Mouse (Mus musculus) thymus, postnatal 10 days (tissue): Measurements from ENCODE around the gene Uqcrq.

ENCODE experiments used
- DNase-seq, 2 experiments: peaks; one replicate each; pipeline ENCODE4 v3.0.0; 2021; ENCODE audit warnings: low spot score in 2 of 2

The Uqcrq gene

DNA sequence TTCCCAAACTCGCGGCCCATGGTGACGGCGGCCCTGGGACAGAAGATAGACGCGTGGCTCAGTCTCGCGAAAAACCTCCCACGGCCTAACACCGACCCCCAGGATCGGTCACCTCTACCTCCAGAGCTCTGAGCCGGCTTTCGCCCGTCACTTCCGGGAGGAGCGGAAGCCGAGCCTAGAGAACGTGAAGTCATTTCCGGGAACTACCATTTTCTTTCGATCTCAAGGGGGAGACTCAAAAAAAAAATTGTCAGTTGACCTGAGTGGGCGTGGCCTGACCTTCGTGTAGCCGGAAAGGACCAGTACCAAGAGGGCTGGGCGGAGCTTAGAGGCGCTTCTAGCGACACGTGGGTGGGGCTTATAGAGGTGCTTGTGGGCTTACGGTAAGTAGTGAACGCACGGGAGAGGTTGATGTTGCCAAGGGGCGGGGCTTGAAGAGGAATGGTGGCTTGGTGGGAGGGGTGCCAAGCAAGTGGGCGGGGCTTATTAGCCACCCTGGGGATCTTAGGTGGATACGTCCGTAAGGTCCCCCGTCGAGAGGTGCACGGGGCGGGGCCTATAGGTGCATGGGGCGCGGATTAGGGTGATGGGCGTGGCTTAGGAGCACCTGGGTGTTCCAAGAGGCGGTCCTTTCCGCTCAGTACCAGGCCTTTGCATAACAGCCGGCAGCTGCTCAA, at the start of gene Uqcrq, which contains the start of gene Gdf9:
Uqcrq (minus strand) TSS at position 162 of the 677 bp plus-strand sequence.
Gdf9 (plus strand) TSS at position 354 of the 677 bp plus-strand sequence.
- DNase-seq = peak; percentile 99

DNA sequence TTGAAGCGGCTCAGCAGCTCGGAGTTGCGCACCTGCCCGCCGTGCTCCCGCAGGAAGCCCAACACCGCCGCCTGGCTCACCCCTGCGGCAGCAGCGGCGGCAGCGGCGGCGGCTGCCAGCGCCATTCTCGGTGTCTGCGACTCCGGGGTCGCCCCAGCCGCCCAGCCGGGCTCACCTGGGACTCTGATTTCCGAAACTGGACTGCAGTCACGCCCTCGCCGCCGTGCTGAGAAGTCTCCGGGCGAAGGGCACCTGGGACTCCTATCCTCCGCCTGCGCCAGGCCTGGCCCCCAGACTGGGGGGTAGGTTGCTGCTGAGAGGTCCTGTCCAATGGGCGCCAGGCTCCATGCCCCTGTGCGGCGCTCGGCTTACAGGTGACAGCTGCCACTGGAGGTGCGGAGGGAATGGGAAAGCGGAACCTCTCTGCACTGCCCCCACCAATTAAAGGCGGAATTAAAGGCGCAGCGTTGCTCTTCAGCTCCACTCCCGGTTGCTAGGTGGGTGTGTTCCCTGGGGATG, 49.2 kb upstream of the Uqcrq start, which contains the start of the genes Gm9945 and Sowaha:
Gm9945 (plus strand) TSS at position 384 of the 519 bp plus-strand sequence.
Sowaha (minus strand) TSS at position 492 of the 519 bp plus-strand sequence.
- DNase-seq = peak in 1 of 2 experiments; percentile 16

DNA sequence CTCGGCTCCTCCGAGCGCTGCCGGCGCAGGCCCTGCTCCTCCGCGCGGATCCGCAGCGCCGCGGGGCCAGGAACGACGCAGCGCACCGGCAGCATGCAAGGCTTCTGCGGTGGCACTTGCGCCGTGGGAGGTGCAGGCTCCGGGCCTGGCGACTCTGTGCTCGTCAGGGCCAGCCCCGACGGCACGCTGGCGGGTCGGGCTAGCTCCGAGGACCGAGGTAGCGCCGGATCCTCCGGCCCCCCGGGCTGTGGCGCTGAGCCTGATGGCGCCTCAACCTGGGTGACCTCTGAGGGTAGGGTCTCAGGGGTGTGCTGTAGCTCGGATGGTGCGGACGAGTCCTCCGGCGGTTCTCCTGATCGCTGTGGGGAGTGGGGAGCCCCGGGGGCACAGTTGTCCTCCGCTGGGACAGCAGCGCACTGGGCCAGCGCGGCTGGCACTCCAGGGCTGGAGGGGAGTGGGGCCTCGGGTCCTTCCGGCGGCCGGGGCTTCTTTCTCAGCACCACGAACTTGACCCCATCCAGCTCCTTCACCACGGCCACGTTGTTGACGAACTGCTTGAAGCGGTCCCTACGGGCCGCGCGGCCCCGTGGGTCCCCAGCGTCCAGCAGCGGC, 48.6 kb upstream of the Uqcrq start:
- DNase-seq = no peak

DNA sequence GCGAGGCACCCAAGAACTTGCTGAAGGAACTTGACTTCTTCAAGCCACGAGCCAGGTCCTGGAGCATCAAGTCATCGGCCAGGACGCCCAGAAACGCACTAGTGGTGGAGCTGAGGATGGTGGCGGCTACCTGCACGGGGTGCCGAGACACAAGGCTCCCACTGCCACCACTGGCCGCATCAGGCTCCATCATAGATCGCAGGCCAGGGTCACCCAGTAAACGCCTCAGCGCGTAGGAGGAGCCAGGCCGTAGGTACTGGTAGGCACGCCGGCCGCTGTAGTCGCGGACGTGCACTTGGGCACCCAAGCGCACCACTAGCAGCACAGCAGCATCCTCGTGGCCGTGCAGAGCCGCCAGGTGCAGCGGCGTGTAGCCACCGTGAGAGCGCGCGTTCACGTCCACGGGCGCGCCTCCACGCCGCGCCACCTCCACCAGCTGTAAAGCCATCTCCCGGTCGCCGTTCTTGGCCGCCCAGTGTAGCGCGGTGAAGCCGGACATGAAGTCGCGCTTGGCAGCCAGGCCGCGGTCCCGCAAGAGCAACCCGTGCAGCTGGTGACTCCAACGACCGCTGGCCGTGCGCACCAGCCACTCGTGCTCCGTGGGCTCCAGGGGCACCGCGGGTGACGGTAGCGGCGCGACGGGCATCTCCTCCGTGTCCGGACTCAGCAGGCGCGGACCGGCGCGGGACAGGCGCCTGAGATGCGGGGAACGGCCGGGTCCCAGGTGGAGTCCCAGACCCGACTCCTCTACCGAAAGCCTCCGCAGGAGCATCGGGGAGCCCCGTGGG, 47.9 kb upstream of the Uqcrq start:
- DNase-seq = no peak

DNA sequence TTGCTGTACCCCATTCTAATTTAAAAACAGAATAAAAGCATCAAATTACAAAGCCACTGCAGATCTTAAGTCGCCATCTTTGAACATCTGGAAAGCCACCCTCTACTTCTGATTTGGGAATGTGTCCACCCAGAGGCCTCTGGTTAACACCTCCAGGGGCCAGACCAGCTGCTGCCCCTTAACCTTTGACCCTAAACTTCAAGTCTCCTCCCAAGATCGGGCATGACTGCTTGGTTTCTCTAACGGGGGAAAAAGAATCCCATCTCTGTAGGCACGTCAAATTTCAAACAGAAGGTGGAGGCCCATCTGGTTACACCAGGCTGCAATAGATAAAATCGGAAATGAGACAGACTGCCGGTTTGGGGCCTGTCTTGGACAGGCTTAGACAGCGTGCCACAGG, 47.2 kb upstream of the Uqcrq start:
- DNase-seq = no peak

DNA sequence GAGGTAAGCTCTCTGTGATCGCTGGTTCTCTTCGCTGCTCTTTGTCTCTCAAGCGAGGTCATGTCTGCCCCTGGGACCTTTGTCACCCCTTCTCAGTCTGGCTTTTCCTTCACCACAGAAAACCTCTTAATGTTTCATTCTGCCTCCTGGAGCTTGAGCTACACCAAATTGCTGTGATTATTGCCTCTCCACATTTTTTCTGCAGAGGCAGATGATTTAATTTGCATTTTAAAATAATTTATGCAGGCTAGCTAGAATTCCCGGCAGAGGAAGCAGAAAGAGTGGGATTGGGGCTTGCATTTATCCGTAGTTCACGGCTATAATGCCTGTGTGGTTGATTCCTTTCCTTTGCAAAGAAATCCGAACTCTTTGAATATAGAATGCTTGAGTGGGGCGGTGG, 45.0 kb upstream of the Uqcrq start:
- no peak for DNase-seq

DNA sequence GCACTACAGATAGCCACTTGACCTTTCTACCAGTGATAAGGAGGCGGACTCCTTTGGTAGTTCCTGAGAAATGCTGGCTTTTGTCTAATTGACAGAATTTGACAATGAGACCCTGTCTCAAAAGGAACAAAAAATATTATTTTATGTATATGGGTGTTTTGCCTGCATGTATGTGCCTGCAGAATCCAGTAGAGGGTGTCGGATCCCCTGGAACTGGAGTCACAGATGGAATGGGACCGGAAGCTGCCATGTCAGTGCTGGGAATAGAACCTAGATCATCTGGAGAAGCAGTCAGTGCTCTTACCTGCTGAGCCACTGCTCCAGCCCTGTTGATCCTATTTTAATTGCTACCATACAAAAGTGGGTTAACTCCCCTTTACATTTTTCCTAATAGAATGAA, 42.1 kb upstream of the Uqcrq start:
- no peak for DNase-seq

DNA sequence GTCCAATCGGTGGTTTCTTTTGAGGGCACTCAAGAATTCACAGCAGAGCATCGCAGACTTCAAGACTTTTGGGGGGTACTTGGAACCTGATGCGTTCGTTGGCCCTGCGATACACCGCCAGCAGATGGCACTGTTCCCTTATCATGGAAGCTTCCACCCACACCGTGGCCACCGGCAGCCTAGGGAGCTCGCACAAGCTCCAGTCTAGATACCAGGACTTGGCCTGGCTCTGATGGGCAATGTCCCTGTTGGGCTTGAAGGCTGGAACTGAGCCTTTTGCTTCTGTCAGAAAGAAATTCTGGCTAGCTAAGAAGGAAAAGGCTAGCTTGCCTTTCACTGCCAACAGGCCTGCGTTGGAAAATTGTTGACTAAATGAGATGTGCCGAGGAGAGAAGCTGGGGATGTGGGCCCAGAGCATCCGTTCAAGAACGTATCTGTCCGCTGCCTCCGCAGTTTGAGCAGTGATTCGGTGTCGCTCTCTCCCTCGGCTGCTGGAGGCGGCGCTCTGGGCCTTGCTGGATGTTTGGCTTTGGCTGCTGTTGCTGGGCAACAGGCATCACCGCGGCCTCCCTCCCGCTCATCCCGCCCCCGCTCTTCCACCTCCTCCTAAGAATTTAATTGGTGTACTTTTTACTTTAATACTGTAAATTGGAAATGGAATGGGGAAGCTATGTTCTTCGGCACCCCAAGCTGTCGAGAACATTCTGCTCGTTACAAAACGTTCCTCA, 39.5 kb upstream of the Uqcrq start, which contains the start of gene Gm9837:
Gm9837 (minus strand) TSS at position 512 of the 728 bp plus-strand sequence.
- peak; percentile 66 to 88 for DNase-seq

DNA sequence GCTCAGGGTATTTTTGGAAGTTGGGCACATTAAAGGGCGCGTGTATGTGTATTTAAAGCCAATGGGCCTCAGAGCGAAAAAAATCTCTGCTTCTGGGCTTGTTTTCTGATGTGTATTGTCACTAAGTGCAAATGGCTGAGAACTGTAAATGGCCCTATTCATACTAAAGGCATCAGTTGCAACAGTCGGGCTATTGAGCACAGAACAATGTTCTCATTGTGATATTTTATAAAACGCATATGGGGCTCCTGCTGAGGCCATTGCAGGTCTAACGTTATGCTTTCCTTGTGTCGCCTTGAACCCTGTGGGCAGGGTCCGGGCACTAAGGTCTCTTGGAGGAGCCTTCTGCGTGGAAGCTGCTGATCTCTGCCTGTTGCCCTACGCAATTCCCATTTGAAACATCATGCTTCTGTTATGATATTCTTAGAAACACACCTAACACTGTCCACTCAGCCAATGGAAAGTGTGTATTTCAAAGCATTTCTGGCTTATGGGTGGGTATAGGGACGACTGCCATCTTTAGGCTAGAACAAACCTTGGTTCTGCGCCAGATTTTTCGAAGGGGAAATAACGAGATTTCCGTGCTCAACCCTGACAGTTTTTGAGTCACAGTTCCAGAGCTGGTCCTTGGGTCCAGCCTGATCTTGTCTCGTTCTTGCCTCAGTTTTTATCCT, 38.8 kb upstream of the Uqcrq start:
- peak in 1 of 2 experiments; percentile 12 for DNase-seq

DNA sequence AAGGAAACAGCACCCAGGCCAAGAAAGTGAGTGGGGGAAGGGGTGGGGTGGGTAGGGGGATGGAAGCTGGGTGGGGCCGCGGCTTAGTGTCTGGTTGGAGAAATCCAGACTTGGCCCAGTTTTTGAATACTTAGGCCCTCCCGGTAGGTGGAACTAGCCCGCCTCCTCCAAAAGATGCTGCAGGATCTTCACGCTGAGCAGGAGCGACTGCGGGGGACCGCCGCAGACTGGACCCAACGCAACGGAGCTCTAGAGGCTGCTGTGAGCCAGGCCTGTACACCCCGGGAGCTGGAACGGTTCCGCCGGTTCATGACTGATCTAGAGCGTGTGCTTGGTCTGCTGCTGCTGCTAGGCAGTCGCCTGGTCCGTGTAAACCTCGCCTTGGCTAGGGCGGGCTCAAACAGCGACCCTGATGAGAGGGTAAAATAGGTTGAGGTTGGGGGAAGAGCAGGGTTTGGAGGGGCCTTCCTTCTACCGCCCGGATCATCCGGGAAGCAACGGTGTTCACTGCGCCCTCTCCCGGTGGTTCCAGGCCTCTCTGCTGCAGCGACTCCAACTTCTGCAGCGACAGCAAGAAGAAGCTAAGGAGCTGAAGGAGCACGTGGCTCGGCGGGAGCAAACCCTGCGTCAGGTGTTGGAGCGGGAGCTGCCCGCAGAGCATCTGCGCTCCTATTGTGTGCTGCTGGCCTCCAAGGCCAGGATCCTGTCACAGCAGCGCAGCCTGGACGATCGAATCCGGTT, 35.8 kb upstream of the Uqcrq start:
- peak in 1 of 2 experiments; percentile 64 for DNase-seq

DNA sequence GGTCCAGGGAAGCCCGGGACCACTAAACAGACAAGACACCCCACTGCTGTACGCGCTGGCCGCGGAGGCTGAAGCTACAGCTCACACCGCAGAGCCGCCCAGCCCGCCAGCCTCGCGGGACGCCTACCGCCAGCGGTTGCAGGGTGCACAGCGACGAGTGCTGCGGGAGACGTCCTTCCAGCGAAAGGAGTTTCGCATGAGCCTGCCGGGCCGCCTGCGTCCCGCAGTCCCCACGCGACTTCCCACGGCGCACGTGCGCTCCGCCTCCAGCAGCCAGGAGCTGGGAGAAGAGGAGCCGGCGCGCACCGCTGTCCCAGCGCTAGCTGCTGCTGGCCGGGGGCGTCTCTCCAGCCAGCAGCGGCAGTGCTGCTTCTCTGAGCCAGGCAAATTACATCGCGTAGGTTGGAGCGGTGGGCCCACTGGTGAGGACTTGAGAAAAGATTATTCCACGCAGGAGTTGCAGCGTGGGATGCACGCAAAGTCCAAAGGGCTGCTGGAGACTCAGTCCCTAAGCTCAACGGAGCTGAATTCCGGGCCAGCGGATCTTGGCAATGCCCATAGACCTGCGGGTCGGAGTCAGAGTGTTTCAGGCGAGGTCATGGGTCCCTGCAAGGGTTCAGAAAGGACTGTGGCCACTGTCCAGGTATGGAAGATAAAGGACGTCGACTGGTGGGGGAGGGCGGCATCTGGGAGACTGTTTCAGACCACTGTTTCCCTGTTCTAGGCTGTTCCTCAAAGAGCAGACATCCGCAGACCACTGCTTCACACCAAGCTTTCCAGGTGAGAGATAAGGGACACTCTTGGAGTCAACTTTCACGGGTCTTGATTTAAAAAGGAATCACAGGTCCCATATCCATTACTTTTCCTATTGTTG, 33.2 kb upstream of the Uqcrq start:
- DNase-seq = no peak

DNA sequence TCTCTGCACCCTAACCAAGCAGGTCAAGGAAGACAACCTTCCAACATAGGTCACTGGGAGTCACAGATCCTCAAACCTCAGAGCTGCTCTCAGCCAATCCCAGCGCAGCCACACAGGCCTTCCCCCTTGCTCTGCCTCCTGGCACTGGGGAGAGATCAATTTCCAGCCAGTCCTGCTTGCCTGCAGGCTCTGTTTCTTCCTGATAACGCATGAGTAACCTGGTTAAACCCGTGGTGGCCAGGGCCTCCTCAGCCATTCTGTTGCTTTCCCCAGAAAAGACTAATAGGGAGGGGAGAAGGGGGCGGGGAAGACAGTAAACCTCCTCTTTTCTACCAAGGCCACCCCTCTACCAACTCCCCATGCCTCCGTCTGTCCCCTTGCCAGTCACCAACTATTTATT, 31.1 kb upstream of the Uqcrq start:
- no peak for DNase-seq

DNA sequence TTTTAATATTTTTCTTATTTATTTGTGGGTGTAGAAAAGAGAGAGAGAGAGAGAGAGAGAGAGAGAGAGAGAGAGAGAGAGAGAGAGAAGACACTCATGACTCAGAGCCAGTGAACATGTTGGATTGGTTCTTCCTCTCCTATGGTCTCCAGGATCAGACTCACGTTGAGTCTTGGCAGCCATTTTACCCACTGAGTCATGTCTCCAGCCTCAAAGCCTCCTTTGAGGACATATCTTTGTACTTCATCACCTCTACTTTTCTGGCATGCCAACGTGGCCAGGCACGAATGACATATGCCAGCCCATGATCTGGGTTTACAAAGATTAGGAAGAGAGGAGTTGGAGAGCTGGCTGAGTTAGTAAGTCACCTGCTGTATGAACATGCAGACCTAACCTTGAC, 29.6 kb upstream of the Uqcrq start:
- no peak for DNase-seq

DNA sequence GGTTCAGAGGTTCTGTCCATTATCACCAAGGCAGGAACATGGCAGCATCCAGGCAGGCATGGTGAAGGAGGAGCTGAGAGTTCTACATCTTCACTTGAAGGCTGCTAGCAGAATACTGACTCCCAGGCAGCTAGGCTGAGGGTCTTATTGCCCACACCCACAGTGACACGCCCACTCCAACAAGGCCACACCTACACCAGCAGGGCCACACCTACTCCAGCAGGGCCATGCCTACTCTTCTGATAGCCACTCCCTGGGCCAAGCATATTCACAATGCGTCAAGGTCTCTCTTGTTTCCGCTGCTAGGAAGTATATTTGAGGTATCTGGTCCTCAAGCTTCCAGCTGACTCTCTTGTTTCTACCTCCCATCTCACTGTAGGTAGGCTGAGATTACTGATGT, 28.4 kb upstream of the Uqcrq start:
- no peak for DNase-seq

DNA sequence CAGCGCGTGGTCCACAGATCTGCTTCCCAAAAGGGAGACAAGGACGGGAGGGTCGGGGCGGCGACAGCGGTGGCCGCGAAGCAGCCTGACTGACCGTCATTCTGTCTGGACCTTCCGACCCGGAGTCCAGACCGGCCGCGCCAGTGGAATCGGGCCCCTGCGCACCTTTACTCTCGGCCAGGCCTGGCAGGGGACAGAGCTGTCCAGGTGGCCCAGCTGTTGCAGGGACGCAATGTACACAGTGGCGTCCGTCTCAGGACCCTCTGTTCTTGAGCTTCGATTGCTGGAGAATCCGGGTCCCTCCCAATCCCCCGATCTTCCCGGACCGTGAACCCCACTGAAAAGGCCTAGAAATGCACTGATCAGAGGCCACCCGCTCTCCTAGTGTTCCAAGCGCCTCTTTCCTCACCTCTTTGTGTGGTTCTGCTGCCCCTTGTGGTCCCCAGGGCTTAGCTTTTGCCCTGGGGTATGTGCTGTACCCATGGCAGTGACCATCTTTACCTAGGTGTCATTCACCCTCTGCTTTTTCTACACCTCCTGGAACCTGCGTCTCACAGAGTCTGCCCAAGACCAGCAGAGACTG, 26.8 kb upstream of the Uqcrq start:
- DNase-seq = no peak

DNA sequence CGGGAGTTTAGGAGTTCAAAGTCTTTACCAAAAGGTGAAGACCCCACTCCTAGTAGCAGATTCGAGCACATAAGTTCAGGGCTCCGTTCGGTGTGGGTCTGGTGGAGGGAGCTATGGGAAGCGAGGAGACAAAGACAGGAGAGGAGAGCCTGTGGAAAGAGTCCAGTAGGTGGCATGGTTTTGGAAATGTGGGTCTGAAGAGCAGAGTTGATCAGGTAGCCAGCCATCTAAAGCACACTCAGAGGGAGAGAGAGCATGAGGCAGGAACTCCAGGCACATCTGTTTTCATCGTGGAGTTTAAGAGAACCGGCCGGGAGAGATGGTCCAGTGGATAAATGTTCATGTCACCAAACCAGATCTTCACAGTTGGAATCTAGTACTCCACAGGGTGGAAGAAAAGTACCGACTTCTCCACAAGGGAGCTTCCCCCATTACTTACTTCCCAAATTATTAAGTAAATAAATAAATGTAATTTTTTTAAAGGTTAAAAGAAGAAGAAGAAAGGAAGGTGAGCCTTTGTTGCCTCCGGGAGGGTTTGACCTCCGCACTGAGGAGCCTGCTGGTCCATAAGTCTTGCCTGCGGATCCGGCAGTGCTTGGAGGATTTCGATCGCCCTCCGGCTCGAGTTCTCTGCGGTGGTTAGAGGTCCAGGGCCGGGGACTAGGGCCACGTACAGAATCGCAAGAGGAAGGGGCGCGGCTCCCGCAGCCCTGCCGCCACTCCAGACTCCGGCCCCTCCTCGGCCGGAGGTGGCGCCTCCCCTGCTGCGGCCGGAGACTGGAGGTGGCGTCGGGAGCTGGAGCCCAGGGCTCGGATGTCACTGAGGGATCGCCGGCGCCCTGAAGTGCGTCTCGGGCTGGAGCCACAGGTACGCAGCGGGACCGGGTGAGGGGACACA, 26.1 kb upstream of the Uqcrq start, which contains the start of the genes Gm10447 and Shroom1:
Gm10447 (minus strand) TSS at position 637 of the 898 bp plus-strand sequence.
Shroom1 (plus strand) TSS at position 732 of the 898 bp plus-strand sequence.
- no peak for DNase-seq

DNA sequence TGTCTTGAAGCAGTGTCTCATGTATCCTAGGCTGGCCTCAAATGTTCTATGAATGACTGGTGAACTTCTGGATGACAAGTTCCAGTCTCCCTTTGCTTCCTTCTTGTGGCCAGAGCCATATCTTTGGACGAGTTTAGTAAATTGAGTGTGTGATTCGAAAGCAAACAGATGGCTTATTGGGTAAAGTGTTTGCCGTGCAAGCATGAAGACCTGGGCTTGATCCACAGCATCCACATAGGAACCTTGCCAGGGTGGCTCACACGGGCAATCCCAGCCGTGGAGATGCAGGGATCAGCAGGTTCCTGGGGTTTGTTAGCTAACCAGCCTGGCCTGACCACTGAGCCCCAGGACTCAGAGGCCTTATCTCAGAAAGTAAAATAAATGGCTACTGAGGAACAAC, 22.4 kb upstream of the Uqcrq start:
- no peak for DNase-seq

DNA sequence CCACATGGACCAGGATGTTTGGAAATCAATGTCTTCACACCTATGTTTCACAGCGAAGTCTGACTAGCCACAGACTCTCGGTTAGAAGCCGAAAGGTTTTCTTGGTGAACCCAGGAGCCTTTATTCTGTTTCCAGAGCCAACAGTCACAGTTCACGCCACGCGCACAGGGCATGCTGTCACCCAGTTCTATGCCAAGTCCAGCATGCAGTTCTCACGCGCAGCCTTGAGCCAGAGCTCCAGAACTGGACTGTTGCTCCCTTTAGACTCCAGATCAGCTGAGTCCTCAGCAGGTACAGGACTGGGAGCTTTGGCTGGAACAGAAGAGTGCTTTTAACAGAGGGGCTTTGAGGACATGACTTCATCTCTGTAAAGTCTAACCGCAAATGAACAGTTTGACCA, 21.8 kb upstream of the Uqcrq start:
- DNase-seq = no peak
